Mouse (Mus musculus) heart, adult 9 months (tissue): Measurements from ENCODE around the gene Lce1m.
A peak's percentile ranks its signal among the peaks of the same experiment; 100 is the strongest.
"Not testable (repeated sequence)": the region's sequence is repeated elsewhere in the genome, so short reads cannot be mapped to it uniquely, and the experiment has no call there.

Experiments used
- DNase-seq, 2 experiments: peaks; one replicate each; pipeline ENCODE4 v3.0.0; 2022; ENCODE audit warnings: low spot score in 2 of 2

The Lce1m gene

GRCm38 (mm10) chr3:93018960-93019359, at the start of gene Lce1m:
Gene Lce1m, minus strand, starts transcription at chr3:93019060.
- no peak for DNase-seq

DNA sequence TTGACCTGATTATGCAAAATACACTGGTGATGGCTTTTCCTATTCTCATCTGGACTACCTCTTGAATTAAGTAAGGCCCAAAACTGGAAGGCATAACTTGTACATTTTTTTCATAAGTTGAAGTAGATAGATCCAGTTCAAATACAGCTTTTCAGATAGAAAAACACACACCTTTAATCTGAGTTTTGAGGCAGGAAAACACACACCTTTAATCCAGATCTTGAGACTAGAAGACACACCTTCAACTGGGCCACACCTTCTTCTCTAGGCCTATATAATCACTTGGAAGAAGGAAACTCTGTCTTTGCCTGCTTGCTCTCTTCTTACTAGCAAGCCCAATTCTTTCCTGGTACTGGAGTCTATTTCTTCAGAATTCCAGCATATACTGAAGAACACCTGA, 49.7 kb upstream of the Lce1m start, which contains the start of gene Gm4858:
TSS of gene Gm4858 (plus strand) at position 301 of the 400 bp plus-strand sequence.
- not testable (repeated sequence) for DNase-seq

GRCm38 (mm10) chr3:93052826-93053474, 34.1 kb upstream of the Lce1m start:
- DNase-seq, result no peak

GRCm38 (mm10) chr3:93050182-93050581, 31.3 kb upstream of the Lce1m start:
- no peak for DNase-seq

- DNase-seq, result no peak
Measured at GRCm38 (mm10) chr3:93031450-93031849, 12.6 kb upstream of the Lce1m start.

DNA sequence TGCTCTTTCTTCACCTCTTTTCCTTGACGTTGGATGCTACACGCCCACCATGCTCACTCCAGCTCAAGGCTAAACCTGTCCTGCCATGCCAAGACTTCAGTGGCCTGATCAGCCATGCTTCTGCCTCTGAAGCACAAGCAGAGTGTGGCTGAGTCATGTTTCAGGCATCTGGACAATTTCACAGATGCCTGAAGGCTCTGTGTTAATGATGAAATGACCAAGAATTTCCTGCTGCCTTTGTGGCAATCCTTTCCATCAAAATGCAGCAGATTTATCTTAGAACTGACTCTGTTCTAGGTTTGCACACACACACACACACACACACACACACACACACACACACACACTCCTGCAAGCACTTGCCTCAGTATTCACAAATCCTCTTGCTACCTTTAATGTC, 6.6 kb upstream of the Lce1m start:
- no peak for DNase-seq

GRCm38 (mm10) chr3:93023411-93024184, 4.7 kb upstream of the Lce1m start:
- DNase-seq, result no peak

DNA sequence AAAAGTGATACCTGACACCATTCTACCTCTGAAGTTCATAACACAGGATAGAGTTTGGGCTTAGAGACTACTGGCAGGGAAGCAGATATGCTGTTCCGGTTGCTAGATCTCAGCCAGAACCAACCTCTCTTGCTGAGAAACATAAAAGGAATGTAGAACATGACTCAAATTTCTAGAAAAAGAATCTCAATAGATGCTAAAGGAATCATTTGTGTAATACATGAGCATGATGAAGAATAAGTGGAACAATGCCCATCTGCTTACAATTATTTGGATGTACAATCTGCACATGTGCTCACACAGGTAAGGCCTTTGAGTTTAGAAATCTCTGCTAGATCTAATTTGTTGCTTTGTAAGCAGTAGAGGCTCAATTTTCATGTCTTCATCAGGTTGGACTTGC, 2.3 kb upstream of the Lce1m start:
- no peak for DNase-seq

GRCm38 (mm10) chr3:93015460-93016104, 3.3 kb downstream of the Lce1m start, which contains the start of gene Crct1:
Gene Crct1, minus strand, starts transcription at chr3:93015687.
- DNase-seq, result no peak

DNA sequence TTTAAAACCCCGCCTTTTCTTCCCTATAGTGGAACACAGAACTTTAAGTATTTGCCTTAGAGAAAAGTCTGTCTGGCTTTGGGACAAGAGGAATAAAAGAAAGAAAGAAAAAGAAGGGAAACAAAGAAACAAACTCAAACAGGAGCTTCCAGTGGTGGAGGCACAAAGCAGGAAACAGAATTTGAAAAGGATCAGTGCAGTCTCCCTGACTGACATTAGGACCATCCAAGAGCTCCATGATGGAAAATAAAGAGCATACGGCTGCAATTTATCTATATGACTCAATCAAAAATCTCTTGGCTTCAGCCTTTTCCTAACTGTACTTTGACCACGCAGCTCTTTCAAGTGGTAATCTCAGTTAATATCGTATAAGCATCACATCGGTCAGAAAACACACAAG, 4.0 kb downstream of the Lce1m start:
- DNase-seq, result no peak

- no peak for DNase-seq
Measured at GRCm38 (mm10) chr3:93014378-93014801, 4.5 kb downstream of the Lce1m start.

DNA sequence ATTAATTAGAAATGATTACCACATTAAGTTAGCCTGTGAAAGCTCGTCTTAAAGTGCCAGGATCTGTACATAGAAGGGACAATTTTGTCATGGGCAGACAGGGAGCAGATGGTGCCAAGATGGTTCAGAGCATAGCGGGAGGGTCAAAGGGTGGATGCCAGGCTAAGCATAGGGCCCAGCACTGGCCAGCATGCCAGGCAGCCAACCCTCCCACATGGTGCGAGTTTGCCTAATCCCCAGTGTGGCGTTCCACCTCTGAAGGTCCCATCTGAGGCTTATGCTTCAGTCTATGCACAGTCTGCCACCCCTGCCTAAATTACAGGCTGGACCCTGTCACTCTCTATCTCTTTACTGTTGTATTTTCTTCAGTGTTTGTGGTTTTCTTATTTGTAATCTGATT, 16.0 kb downstream of the Lce1m start:
- DNase-seq, result no peak

DNA sequence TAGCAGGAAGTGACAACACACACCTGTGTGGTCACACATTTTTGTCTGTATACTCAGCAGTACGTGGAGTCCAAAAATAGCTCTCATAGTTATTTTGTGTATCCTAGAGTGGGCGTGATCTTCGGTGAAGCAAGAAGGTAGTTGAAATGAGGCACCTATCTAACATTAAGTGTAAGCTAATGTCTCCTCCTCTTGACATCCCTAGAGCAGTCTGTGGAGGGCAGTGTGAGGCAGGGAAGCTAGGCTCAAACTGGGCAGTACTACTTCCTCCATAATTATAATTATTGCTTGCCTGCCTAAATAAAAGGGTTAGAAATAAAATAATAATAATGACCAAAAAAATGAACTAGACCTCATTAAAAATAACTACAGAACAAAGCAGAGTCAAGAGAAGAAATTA, 18.2 kb downstream of the Lce1m start:
- DNase-seq, result no peak

- DNase-seq, result peak in 1 of 2 experiments; percentile 3
Measured at GRCm38 (mm10) chr3:92998691-92999090, 20.2 kb downstream of the Lce1m start.

DNA sequence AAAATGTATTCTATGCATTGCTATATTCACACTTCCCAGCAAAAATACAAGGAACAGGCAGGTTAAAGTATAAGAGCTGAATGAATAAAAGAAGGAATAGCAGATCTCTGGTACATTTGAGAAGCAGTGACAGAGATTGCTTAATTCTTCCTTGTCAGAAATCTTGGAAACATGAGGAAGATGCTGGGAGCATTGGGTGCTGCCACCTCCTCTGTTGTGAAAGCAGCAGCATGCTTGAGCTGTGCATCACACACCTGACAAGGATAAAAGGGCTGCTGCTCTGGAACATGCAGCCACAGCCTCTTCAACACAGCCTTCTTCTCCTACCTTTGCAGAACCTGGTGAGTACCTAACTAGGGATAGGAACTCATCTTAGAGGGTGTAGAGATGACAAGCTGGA, 26.9 kb downstream of the Lce1m start, which contains the start of gene Lce3f:
TSS of gene Lce3f (plus strand) at position 301 of the 400 bp plus-strand sequence.
- no peak for DNase-seq

DNA sequence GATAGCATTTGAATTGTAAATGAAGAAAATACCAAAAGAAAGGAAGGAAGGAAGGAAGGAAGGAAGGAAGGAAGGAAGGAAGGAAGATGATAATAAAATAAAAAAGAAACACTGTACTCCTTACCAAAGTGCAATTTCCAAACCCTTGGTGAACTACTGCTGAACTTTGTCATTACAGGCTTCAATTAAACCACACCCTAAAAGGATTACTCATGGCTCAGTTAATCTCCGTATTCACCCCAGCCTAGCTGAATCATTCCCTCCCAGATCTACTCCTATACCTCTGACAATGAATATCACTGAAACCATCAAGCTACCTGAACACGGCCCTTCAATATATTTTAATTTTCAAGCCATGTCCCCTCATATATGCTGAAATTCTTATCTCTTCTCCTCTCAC, 40.4 kb downstream of the Lce1m start:
- DNase-seq, result no peak
